Mouse (Mus musculus) ES-E14 (cell line): ENCODE data around the gene Stk10.

Experiments used
- CHD2 ChIP-seq: IDR thresholded peaks from 2 replicates; pipeline ENCODE4 v1.6.1; 2014; ENCODE audit warnings: mild to moderate bottlenecking, low read depth, low read length, inconsistent platforms
- MAFK ChIP-seq: IDR thresholded peaks from 2 replicates; pipeline ENCODE4 v1.6.1; 2014; ENCODE audit warnings: mild to moderate bottlenecking, low read depth, low read length, inconsistent platforms; ENCODE audit not compliant: insufficient read depth

- no peak for TF ChIP-seq CHD2
- TF ChIP-seq MAFK, result no peak
Measured at GRCm38 (mm10) chr11:32551579-32552297, 18.6 kb downstream of the Stk10 start.
